Mouse (Mus musculus) forebrain, embryonic 11.5 days (tissue): ENCODE data around the gene Snapc1. TPM values are rescaled to one million over a fixed set of nuclear protein-coding genes. Genes with fewer than 3 reads are reported as not detected.

Experiments used
- ATAC-seq: fragments of 200-750 bp; cut with Nextera tagmentation; replicated peaks from 2 replicates; pipeline ENCODE4 v1.8.0; 2017; ENCODE audit warnings: moderate TSS enrichment; ENCODE audit not compliant: low FRiP score
- DNase-seq: peaks from one replicate; pipeline ENCODE4 v3.0.0-alpha.2; 2017; ENCODE audit warnings: low spot score
- H3K27ac ChIP-seq: fragments of 300-500 bp; sonication (generic); 2 replicates; pipeline ENCODE4 v1.5.1; 2014; ENCODE audit warnings: low read depth, low read length
- H3K27me3 ChIP-seq: fragments of 300-500 bp; sonication (generic); 2 replicates; pipeline ENCODE4 v1.6.1; 2014; ENCODE audit warnings: mild to moderate bottlenecking, low read length, mixed read lengths; ENCODE audit not compliant: control insufficient read depth, insufficient read depth
- H3K36me3 ChIP-seq: fragments of 300-500 bp; sonication (generic); 2 replicates; pipeline ENCODE4 v1.6.1; 2014; ENCODE audit warnings: mild to moderate bottlenecking, low read length, moderate library complexity, mixed read lengths; ENCODE audit not compliant: control insufficient read depth, insufficient read depth
- H3K4me1 ChIP-seq: fragments of 300-500 bp; sonication (generic); replicated peaks from 2 replicates; pipeline ENCODE4 v1.6.1; 2014; ENCODE audit warnings: low read length, mixed read lengths; ENCODE audit not compliant: control insufficient read depth, insufficient read depth
- H3K4me2 ChIP-seq: fragments of 300-500 bp; sonication (generic); 2 replicates; pipeline ENCODE4 v1.6.1; 2014; ENCODE audit warnings: low read depth, mild to moderate bottlenecking, low read length, moderate library complexity, mixed read lengths; ENCODE audit not compliant: severe bottlenecking
- H3K4me3 ChIP-seq: fragments of 300-500 bp; sonication (generic); 2 replicates; pipeline ENCODE4 v1.5.1; 2014; ENCODE audit warnings: low read depth, low read length
- H3K9ac ChIP-seq: fragments of 300-500 bp; sonication (generic); 2 replicates; pipeline ENCODE4 v1.6.1; 2014; ENCODE audit warnings: low read length
- H3K9me3 ChIP-seq: fragments of 300-500 bp; sonication (generic); 2 replicates; pipeline ENCODE4 v1.6.1; 2016; ENCODE audit warnings: low read length, mixed read lengths; ENCODE audit not compliant: control insufficient read depth
- WGBS: fragments of 180-500 bp; shearing (Covaris S2); extraction: QIAGEN DNeasy Blood & Tissue Kit; methylation state at CpG from one replicate; pipeline ENCODE4 v1.1.7; 2014; 5-methylcytosine and 5-hydroxymethylcytosine counted together
- polyA plus RNA-seq: library from polyadenylated mRNA; unstranded; fragments of >200 nt; fragmentation: Nextera tagmentation; extraction: Ambion mirVana; gene quantifications from 2 replicates; pipeline ENCODE4 v1.2.1, GENCODE M21; 2014

Gene Snapc1
- polyA plus RNA-seq, 1 experiment from 2014 or later: 27.9 TPM

DNA sequence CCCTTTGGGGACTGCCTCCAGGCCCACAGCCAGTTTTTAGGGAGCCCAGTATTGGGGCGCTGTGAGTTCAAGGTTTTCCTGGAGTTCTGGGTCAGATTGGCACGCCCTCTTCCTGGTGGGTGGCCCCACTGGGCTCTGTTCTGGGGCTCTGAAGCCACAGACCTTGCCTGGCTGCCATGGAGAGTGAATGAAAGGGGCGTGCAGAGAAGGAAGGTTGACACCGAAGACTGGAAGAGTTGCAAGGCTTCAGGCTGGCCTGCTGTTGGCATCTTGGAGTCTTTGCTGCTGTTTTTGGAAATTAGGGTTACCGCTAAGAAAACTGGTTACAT lies 33.8 kb downstream of the Snapc1 start:
- 30% methylated on average over 5 of the region's 5 CpGs for WGBS
- ATAC-seq (peak; percentile 47), DNase-seq (no peak)
- Histone ChIP-seq H3K4me1 (0 out of 2 replicates have a peak, but pooled peaks cover 3% of the 10 kb centered on the region), H3K9ac (peak overlapping the region; percentile 69), H3K4me2 (peak overlapping the region; percentile 82), H3K27me3 (peaks cover 8% of the 10 kb centered on the region; the same call in 1 of the 2 replicates), H3K36me3 (no peaks in the 10 kb centered on the region), H3K4me3 (peak overlapping the region; percentile 54), H3K9me3 (no peaks in the 10 kb centered on the region), H3K27ac (no peak overlapping the region)

DNA sequence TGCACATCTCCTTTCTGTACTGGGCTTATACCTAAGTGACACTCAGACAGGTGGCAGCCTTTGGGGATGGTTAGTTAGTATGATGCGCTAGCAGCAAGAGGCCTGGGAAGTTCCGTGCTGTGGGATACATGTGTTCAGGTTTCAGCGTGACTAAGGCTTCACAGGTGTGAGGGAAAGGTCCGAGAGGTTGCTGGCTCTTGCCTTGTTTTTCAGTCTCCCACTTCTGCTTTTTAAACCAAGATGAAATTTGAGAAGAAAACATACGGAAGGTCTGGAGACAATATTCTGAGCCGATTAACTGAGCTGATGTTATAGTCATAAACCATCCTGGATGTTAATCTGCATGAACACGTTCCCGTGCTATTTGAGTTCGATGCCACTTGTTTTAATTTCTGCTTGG lies 38.2 kb downstream of the Snapc1 start:
- H3K9ac ChIP-seq: no peak overlapping the region
- H3K36me3 ChIP-seq: no peaks in the 10 kb centered on the region
- ATAC-seq: no peak
- no peaks in the 10 kb centered on the region for H3K9me3 ChIP-seq
- H3K4me3 ChIP-seq: no peak overlapping the region
- no peak overlapping the region for H3K4me2 ChIP-seq
- WGBS: 82% methylated on average over 9 of the region's 9 CpGs
- H3K4me1 ChIP-seq: 0 out of 2 replicates have a peak, but pooled peaks cover 3% of the 10 kb centered on the region
- no peak overlapping the region for H3K27ac ChIP-seq
- peaks cover 3% of the 10 kb centered on the region; the same call in 1 of the 2 replicates for H3K27me3 ChIP-seq
- DNase-seq: no peak

DNA sequence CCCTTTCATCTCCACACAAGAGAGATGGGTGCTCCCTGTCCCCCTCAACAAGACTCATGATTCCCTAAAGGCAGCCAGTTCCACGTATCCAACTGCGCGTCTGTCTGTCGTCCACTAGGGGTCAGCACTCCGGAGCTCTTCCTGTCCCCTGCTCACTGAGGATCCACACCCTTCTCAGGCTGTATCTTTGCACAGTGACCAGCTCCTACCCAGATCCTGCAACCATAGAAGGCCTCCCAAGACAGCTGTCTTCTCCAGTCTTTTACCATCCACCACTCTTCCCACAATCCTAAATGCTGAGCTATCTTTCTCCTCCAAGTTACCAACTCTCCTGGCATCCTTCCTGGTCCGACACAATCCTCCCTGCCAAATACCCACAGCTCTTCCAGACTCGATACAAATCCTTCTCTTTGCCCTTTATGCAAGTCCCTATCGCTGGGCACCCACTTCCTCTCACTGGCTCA lies 45.2 kb downstream of the Snapc1 start:
- Histone ChIP-seq H3K9ac (no peak overlapping the region), H3K4me3 (no peak overlapping the region), H3K4me2 (no peak overlapping the region), H3K9me3 (no peaks in the 10 kb centered on the region), H3K27ac (no peak overlapping the region), H3K4me1 (no peaks in the 10 kb centered on the region), H3K36me3 (no peaks in the 10 kb centered on the region), H3K27me3 (no peaks in the 10 kb centered on the region)
- ATAC-seq (peak; percentile 51; the same call in 1 of the 2 replicates), DNase-seq (peak; percentile 73)
- 27% methylated on average over 8 of the region's 8 CpGs for WGBS

DNA sequence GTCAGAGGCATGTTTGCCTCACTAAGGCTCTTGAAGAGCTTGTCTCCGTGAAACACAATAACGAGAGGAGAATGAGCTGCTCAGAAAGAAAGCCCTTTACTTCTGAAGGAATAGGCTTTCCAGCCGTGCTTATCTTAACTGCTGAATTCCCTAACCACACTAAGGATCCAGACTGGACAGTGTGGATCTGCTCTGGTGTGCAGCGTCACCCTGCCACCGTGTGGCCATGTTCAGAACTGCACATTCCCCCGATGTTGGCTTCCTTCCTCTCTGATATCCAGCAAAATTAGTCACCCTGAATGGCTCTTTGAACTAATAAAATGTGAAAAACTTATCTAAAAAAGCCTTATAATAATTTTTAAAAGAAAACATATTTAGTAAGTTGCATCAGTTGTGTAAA lies 49.5 kb downstream of the Snapc1 start:
- Histone ChIP-seq H3K27me3 (no peaks in the 10 kb centered on the region), H3K4me1 (no peaks in the 10 kb centered on the region), H3K4me3 (no peak overlapping the region), H3K9ac (no peak overlapping the region), H3K27ac (no peak overlapping the region), H3K4me2 (0 out of 2 replicates have a peak overlapping the region, but pooled peaks have one; percentile 18), H3K9me3 (no peaks in the 10 kb centered on the region), H3K36me3 (no peaks in the 10 kb centered on the region)
- DNase-seq (peak; percentile 90), ATAC-seq (peak; percentile 63; the same call in 1 of the 2 replicates)
- WGBS: 2% methylated on average over 6 of the region's 6 CpGs

DNA sequence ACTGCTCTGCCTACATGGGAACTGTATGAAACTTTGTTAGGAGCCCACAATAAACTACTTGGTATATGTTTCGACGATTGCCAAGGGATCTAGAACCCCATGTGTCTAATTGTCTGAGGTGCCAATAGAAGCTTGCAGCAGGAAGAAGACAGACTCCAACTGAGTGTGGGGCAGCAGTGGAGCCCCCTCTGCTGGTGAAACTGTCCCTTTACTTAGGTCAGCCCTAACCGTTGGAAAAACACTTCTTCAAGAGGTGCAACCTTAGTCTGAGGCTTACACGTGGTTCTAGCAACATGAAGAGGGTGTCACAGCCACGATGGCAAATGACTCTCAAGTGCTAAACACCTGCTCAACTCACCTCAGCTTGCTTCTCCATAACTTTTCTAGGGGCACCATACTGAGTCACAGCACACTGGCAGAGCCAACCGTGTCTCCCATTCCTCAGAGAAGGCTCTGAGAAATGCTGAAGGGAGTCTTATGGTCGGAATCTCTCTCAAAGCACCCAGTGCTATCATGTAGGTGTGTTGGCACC lies 50.5 kb downstream of the Snapc1 start:
- Histone ChIP-seq H3K27ac (no peak overlapping the region), H3K9ac (no peak overlapping the region), H3K27me3 (no peaks in the 10 kb centered on the region), H3K4me1 (no peaks in the 10 kb centered on the region), H3K4me3 (no peak overlapping the region), H3K9me3 (no peaks in the 10 kb centered on the region), H3K36me3 (no peaks in the 10 kb centered on the region), H3K4me2 (no peak overlapping the region)
- DNase-seq (no peak), ATAC-seq (no peak)
- 63% methylated on average over 7 of the region's 7 CpGs for WGBS

DNA sequence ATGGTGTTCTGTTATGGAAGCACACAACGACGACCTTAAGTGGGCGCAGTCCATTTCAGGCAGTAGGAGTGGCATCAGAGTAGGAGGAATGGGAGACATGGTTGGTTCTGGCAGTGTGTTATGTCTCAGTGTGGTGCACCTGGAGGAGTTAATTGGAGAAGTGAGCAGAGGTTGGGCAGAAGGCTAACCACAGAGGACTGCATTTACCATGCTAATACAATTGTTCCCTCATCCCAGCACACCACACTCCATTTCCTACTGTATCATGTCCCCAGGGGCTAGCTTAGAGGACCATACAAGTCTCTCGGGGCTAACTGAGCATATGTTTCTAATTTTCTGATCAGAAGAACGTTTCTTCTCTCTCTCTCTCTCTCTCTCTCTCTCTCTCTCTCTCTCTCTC lies 51.2 kb downstream of the Snapc1 start:
- H3K4me2 ChIP-seq: no peak overlapping the region
- no peak overlapping the region for H3K4me3 ChIP-seq
- no peaks in the 10 kb centered on the region for H3K9me3 ChIP-seq
- H3K27me3 ChIP-seq: no peaks in the 10 kb centered on the region
- DNase-seq: no peak
- H3K9ac ChIP-seq: no peak overlapping the region
- WGBS: 76% methylated on average over 5 of the region's 5 CpGs
- no peaks in the 10 kb centered on the region for H3K4me1 ChIP-seq
- H3K27ac ChIP-seq: no peak overlapping the region
- H3K36me3 ChIP-seq: no peaks in the 10 kb centered on the region
- no peak for ATAC-seq

DNA sequence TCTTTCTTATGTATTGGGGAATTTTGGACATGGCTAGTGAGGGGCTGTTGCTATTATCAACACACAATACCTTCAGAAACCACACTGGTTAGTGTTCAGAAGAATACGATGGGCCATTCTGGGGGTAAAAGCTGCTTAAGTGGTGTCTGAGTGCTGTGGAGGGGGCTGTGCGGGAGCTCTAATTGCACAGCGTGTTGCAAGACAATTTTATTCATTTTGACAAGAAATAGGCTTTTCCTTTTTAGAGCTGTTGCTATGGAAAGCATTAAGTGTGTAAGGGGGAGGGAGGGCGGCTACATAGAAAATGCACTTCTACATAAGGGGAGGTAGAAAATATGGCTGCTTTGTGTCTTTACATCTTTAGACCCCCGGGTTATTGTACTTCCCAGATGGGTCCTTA lies 59.0 kb downstream of the Snapc1 start:
- 50% methylated on average over 5 of the region's 5 CpGs for WGBS
- Histone ChIP-seq H3K9me3 (no peaks in the 10 kb centered on the region), H3K9ac (no peak overlapping the region), H3K27me3 (no peaks in the 10 kb centered on the region), H3K4me2 (no peak overlapping the region), H3K27ac (no peak overlapping the region), H3K4me3 (no peak overlapping the region), H3K4me1 (no peaks in the 10 kb centered on the region), H3K36me3 (no peaks in the 10 kb centered on the region)
- ATAC-seq (no peak; the same call in 1 of the 2 replicates), DNase-seq (no peak)

DNA sequence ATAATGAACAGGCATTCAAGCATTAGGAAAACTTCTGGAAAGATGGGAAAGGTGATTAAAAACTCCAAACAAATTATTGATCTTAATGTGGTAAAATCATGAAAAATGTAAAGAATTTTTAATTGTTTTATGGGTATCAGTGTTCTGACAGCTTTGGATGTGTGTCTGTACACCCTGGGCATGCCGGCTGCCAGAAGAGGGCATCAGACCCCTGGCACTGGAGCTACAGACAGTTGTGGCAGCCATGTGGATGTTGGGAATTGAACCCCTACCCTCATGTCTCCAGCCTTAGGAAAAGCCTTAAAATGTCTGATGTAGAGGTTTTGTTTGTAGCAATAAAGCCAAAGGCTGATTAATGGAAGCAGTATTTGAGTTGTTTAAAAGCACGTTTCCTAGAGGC lies 60.6 kb downstream of the Snapc1 start:
- no peaks in the 10 kb centered on the region for H3K4me1 ChIP-seq
- WGBS: 84% methylated on average over 2 of the region's 2 CpGs

More for the DNA sequence above, 60.6 kb downstream of the Snapc1 start:
- Histone ChIP-seq H3K4me2 (no peak overlapping the region), H3K9ac (no peak overlapping the region), H3K4me3 (no peak overlapping the region), H3K9me3 (no peaks in the 10 kb centered on the region), H3K27ac (no peak overlapping the region), H3K27me3 (no peaks in the 10 kb centered on the region), H3K36me3 (no peaks in the 10 kb centered on the region)
- DNase-seq (no peak), ATAC-seq (no peak)
